Mouse (Mus musculus): Measurements from ENCODE around the gene Srm.

The Srm gene

GRCm38 (mm10) chr4:148601871-148602270 is 10.6 kb downstream of the Srm start:
- DNase-seq (ENCODE audit: low spot score), result no peak

DNA sequence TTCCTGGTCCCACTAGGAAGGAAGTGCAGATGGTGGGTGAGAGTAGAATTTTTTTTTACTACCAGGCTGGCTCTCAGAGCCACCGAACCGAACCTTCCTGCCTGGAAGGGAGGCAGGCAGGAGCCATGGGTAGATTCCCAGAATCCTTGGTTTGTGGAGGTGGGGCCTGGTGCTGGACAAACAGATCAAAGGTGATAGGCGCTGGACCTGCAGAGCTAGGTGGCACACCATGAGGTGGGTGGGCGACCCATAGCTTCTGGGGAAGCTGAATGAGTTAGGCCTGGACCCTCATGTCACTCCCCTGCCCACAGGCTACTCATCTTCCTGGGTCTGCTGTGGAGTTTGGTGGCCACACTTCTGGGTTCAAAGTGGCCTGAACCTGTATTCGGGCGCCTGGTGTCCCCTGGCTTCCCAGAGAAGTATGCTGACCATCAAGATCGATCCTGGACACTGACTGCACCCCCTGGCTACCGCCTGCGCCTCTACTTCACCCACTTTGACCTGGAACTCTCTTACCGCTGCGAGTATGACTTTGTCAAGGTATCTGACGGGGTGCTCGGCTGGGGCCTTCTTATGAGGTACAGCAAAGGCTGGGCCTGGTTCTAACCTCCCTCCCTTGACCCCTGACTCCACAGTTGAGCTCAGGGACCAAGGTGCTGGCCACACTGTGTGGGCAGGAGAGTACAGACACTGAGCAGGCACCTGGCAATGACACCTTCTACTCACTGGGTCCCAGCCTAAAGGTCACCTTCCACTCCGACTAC is 11.2 kb downstream of the Srm start, which contains the start of gene Masp2:
TSS of gene Masp2 (plus strand) at position 198 of the 764 bp plus-strand sequence.
- DNase-seq (ENCODE audit: low spot score), result no peak

DNA sequence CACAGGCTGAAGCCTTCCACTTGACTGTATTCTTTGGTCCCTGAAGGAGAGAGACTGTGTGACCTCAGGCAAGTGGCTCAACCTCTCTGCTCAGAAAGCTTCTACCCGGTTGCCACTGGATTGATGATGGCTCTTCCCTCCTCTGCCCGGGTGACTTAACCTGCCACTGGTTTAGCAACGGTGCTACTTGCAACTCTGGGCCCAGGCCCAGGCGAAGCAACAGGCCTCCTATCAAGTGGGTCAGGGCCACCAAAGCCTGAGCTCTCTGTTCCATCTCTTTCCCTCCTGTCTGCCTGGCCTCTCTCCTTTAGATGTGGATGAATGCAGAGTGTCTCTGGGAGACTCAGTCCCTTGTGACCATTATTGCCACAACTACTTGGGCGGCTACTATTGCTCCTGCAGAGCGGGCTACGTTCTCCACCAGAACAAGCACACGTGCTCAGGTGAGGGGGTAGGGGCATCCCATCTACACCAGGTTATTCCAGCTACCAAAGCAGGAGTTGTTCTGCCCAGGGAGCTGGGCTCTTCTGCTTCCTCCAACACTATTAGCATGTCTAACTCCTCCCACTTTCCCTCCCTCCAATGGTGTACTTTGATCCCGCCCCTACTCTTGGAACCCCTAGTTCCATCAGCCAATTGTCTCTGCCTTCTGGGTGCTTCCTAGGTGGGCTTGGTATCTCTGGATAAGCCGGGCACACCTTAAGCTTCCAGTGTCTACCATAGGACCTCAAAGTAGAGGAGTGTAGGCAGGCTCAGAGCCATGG is 12.3 kb downstream of the Srm start:
- no peak for DNase-seq (ENCODE audit: low spot score)

GRCm38 (mm10) chr4:148604141-148604540 is 12.8 kb downstream of the Srm start:
- no peak for DNase-seq (ENCODE audit: low spot score)

- DNase-seq (ENCODE audit: low spot score), result no peak
Observed at GRCm38 (mm10) chr4:148604541-148605165, 13.3 kb downstream of the Srm start.

DNA sequence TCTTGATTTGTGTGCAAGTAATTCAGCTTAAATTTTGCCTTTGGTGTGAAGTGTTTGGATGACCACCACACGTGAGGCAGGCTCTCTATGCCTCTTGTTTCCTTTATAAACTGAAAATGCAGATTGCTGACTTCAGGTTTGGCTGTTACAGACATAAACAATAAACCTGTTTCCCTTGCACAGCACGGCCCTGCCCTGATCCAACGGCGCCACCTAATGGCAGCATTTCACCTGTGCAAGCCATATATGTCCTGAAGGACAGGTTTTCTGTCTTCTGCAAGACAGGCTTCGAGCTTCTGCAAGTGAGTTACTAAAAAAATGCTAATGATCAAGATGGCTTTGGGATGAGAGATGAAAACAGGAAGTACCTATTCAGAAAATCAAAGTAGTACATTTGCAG is 16.5 kb downstream of the Srm start:
- peak; percentile 59 for DNase-seq (ENCODE audit: low spot score)

DNA sequence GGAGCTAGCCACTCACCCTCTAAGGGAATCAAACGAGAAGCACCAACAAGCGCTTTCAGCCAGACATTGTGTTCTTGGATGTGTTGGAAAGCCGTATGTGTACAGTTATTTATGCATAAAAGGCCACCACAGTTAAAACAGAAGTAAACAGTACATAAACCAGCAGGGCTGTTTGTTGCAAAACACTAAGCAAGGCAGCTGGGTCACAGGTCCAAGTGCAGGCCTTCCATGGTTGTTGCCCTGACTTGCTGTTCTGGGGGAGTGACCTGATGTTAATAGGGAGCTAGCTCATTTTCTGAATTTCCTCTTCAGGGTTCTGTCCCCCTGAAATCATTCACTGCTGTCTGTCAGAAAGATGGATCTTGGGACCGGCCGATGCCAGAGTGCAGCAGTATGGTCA is 18.5 kb downstream of the Srm start:
- DNase-seq (ENCODE audit: low spot score), result no peak

DNA sequence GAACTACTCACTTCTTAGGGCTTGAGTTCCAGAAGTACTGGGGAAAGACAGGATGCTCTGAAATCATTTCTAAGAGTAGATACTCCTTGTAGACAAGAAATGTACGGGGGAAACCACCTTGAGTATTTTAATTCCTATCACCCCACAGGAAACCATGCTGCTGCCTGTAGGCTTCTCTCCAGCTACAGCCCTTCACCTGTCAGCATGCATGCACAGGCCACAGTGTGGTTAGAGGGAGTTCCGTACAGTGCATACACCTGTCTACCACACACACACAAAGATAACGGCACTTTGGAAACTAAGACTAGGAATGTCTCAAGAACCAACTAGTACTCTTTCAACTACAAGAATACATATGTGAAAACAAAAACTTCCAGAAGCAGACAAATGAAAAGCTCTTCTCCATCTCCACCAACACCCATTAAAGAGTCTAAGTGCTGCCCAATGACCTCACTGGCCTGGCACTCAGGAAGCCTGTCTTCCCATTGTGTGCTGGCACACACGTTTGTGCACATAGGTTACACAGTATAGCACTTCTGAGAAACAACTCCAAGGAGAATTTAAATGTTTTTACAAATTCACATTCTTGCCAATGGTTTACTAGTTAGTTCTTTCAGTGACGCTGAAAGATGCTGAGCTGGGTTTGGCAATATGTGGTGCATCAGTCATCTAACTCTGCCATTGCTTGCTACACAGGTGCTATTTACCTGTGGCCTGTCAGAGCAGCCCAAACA is 19.5 kb downstream of the Srm start:
- DNase-seq (ENCODE audit: low spot score), result no peak

GRCm38 (mm10) chr4:148612557-148612956 is 21.3 kb downstream of the Srm start:
- no peak for DNase-seq (ENCODE audit: low spot score)

DNA sequence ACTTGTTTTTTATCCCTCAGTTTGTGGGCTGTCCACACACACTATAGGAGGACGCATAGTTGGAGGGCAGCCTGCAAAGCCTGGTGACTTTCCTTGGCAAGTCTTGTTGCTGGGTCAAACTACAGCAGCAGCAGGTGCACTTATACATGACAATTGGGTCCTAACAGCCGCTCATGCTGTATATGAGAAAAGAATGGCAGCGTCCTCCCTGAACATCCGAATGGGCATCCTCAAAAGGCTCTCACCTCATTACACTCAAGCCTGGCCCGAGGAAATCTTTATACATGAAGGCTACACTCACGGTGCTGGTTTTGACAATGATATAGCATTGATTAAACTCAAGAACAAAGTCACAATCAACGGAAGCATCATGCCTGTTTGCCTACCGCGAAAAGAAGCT is 22.4 kb downstream of the Srm start:
- no peak for DNase-seq (ENCODE audit: low spot score)

DNA sequence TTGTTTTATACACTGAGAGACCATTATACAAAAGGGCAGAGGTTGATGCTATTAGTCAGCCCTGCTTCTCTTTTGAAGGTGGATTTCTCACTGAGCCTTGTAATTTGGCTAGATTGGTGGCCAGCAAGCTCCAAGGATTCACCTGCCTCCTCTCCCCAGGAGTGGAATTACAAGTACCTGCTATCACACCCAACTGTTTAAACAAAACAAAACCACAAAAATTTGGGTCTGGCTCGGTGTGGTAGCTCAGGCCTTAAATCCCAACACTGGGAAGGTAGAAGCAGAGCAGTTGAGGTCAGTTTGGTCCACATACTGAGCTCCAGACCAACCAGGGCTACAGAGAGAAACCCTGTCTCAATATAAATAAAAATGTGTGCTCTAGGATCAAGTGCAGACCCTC is 28.5 kb downstream of the Srm start:
- DNase-seq (ENCODE audit: low spot score), result no peak

DNA sequence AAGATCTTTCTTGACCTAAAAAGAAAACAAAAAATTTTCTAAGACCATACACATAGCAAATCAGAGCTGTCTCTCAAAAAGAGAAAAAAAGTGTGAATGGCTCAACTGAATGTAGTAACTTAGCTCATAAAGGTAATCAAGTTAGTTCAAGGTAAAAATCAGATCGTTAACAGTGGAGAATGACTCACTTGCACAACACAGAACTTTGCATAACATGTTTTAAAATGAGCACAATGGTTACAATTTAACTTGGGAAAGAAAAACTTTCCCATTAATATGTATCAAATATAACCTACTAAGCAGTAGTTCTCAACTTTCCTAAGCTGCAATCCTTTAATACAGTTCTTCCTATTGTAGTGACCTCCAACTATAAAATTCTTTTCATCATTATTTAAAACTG is 29.4 kb downstream of the Srm start:
- no peak for DNase-seq (ENCODE audit: low spot score)

DNA sequence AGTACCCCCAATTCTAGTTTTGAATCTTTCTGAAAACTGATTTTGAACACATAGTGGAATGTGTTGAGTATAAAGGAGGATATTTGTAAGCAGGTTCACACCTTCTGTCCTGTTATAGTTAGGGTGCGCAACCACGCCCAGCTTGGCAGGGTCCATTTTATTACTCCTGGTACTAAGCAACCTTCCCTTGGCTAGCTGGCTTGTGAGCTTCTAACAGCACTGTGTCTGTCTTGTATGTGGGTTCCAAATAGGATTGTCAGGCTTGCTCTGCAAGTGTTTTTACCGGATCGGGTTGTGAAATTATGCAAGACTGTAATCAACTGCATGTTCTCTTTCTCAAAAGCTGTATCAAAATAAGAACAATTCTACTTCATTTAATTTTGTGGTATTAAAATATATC is 31.2 kb downstream of the Srm start:
- DNase-seq (ENCODE audit: low spot score), result no peak

GRCm38 (mm10) chr4:148623609-148624008 is 32.3 kb downstream of the Srm start:
- DNase-seq (ENCODE audit: low spot score), result no peak

- no peak for DNase-seq (ENCODE audit: low spot score)
Observed at GRCm38 (mm10) chr4:148625010-148625409, 33.7 kb downstream of the Srm start.

GRCm38 (mm10) chr4:148625756-148626622 is 34.7 kb downstream of the Srm start:
- DNase-seq (ENCODE audit: low spot score), result no peak

DNA sequence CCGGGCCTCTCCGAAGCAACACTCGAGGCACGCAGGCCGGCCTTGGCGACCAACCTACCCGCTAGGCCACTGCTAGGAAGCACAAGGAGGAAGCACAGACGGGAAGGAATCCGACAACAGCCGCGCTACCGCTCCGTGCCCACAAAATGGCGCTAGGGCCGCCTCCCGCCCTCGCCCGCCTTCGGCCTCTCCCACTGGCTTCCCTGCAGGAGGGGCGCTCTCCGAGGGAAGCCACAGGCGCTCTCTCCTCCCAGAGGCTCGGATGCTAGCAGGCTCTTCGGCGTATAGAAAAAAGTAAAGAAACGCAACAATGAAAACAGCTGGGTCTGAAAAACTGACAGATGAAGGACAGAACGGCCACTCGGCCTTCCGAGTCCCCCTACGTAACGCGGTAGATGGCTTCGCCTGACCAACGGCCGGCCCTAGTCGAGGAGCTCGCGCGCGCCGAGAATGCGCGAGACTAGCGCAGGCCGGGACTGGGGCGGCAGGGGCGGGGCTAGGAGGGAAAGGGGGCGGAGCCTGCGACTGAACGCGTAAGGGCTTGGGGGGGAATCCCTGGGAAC is 35.4 kb downstream of the Srm start, which contains the start of gene Tardbp:
TSS of gene Tardbp (minus strand) at position 397 of the 563 bp plus-strand sequence.
- DNase-seq (ENCODE audit: low spot score), result peak; percentile 94

- no peak for DNase-seq (ENCODE audit: low spot score)
Observed at GRCm38 (mm10) chr4:148627246-148627645, 35.9 kb downstream of the Srm start.

GRCm38 (mm10) chr4:148632013-148632692 is 40.9 kb downstream of the Srm start:
- no peak for DNase-seq (ENCODE audit: low spot score)

DNA sequence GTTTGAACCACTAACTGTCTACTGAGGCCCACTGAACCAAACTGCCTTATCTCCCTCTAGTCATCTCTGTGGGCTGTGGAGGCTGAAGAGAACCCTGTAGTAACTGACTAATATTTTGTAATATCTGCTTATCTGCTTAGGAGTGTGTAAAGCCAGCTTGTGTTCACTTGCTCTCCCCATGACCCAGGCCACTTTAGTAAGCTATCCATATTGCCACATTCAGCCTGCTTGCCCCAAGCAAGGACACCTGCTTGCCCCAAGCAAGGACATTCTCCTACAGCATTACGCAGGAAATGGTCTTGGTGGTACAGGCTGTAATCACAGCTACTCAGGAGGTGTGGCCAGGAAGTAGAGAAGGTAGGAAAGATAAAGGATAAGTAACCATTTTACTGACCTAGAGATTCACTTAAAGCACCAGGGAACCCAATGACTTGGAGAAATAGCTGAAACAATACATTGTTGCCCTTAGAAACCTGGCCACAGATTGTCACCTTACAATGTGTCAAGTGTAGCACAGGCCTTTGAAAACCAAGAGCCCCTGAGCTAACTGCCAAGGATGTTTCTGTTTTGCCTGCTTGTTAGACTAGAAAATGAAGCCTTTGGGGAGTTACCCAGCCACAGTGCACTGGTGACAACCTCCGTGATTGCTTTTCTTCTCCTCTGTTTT is 42.2 kb downstream of the Srm start:
- no peak for DNase-seq (ENCODE audit: low spot score)
